Mouse (Mus musculus) MEL (cell line): ENCODE measurements around the gene Napepld. TPM values are rescaled to one million over a fixed set of nuclear protein-coding genes. Genes with fewer than 3 reads are reported as not detected.

ENCODE experiments used
- DNase-seq: peaks from one replicate; pipeline ENCODE4 v3.0.0; 2011; ENCODE audit warnings: low read depth, low spot score
- H3K27ac ChIP-seq: 2 replicates; pipeline ENCODE4 v1.5.1; 2012; ENCODE audit warnings: low read depth, mild to moderate bottlenecking, control low read depth, low read length, moderate library complexity; ENCODE audit not compliant: control insufficient read depth
- H3K27me3 ChIP-seq, 2 experiments: fragments of 150-350 bp in 1 of 2; sonication (generic) in 1 of 2; 2 replicates each; pipeline ENCODE4 v1.6.1; 2012; ENCODE audit warnings: low read length in 2 of 2, mild to moderate bottlenecking in 2 of 2, improper control_type of control experiment in 1 of 2, moderate library complexity in 1 of 2; ENCODE audit not compliant: insufficient read depth in 2 of 2, control insufficient read depth in 1 of 2
- H3K36me3 ChIP-seq, 2 experiments: 2 replicates each; pipeline ENCODE4 v1.6.1; 2012 to 2014; ENCODE audit warnings: low read length in 2 of 2, improper control_type of control experiment in 1 of 2, inconsistent platforms in 1 of 2, mild to moderate bottlenecking in 1 of 2; ENCODE audit not compliant: insufficient read depth in 2 of 2, control insufficient read depth in 1 of 2
- H3K4me1 ChIP-seq, 2 experiments: fragments of 150-350 bp in 1 of 2; sonication (generic) in 1 of 2; 2 replicates each; pipeline ENCODE4 v1.6.1; 2012; ENCODE audit warnings: low read length in 2 of 2, improper control_type of control experiment in 1 of 2, mild to moderate bottlenecking in 1 of 2; ENCODE audit not compliant: insufficient read depth in 2 of 2, control insufficient read depth in 1 of 2
- H3K4me3 ChIP-seq, 2 experiments: fragments of 150-350 bp in 1 of 2; sonication (generic) in 1 of 2; 2 replicates each; pipeline ENCODE4 v1.5.1; 2012; ENCODE audit warnings: low read depth in 2 of 2, low read length in 2 of 2, mild to moderate bottlenecking in 2 of 2, moderate library complexity in 2 of 2, control low read depth in 1 of 2, improper control_type of control experiment in 1 of 2; ENCODE audit not compliant: control insufficient read depth in 1 of 2, insufficient read depth in 1 of 2
- H3K79me2 ChIP-seq: 2 replicates; pipeline ENCODE4 v1.6.1; 2012; ENCODE audit warnings: mild to moderate bottlenecking, low read length, moderate library complexity; ENCODE audit not compliant: control insufficient read depth, poor library complexity, insufficient read depth
- H3K9ac ChIP-seq: 2 replicates; pipeline ENCODE4 v1.6.1; 2012; ENCODE audit warnings: low read depth, mild to moderate bottlenecking, control low read depth, low read length, moderate library complexity; ENCODE audit not compliant: control insufficient read depth, poor library complexity, severe bottlenecking
- H3K9me3 ChIP-seq: fragments of 150-350 bp; sonication (generic); replicated peaks from 2 replicates; pipeline ENCODE4 v1.6.1; 2012; ENCODE audit warnings: mild to moderate bottlenecking, low read length, improper control_type of control experiment, moderate library complexity; ENCODE audit not compliant: insufficient read depth
- BHLHE40 ChIP-seq: IDR thresholded peaks from 2 replicates; pipeline ENCODE4 v1.6.1; 2012; ENCODE audit warnings: low read depth, mild to moderate bottlenecking, inconsistent platforms, low read length, improper control_type of control experiment, borderline replicate concordance
- CHD1 ChIP-seq: IDR thresholded peaks from 2 replicates; pipeline ENCODE4 v1.6.1; 2012; ENCODE audit warnings: low read depth, mild to moderate bottlenecking, inconsistent platforms, low read length, improper control_type of control experiment
- ELF1 ChIP-seq: IDR thresholded peaks from 2 replicates; pipeline ENCODE4 v1.6.1; 2014; ENCODE audit warnings: low read depth, mild to moderate bottlenecking, inconsistent platforms, low read length, improper control_type of control experiment, moderate library complexity
- ETS1 ChIP-seq: IDR thresholded peaks from 2 replicates; pipeline ENCODE4 v1.6.1; 2012; ENCODE audit warnings: low read depth, mild to moderate bottlenecking, inconsistent platforms, low read length, improper control_type of control experiment, moderate library complexity
- GABPA ChIP-seq: IDR thresholded peaks from 2 replicates; pipeline ENCODE4 v1.6.1; 2012; ENCODE audit warnings: low read depth, mild to moderate bottlenecking, inconsistent platforms, low read length, improper control_type of control experiment, moderate library complexity
- KAT2A ChIP-seq: conservative IDR thresholded peaks from 2 replicates; pipeline ENCODE4 v1.6.1; 2012; ENCODE audit warnings: low read depth, low read length, improper control_type of control experiment, inconsistent platforms
- MAFK ChIP-seq: IDR thresholded peaks from 2 replicates; pipeline ENCODE4 v1.6.1; 2011; ENCODE audit warnings: low read depth, mild to moderate bottlenecking, low read length, improper control_type of control experiment, borderline replicate concordance
- MAX ChIP-seq: IDR thresholded peaks from 2 replicates; pipeline ENCODE4 v1.6.1; 2011; ENCODE audit warnings: low read length, improper control_type of control experiment
- MAZ ChIP-seq: IDR thresholded peaks from 2 replicates; pipeline ENCODE4 v1.6.1; 2012; ENCODE audit warnings: low read depth, mild to moderate bottlenecking, inconsistent platforms, low read length, improper control_type of control experiment
- MYB ChIP-seq: IDR thresholded peaks from 2 replicates; pipeline ENCODE4 v1.6.1; 2011; ENCODE audit warnings: mild to moderate bottlenecking, low read depth, low read length, improper control_type of control experiment
- POLR2A ChIP-seq, 2 experiments: IDR thresholded peaks; 2 replicates each; pipeline ENCODE4 v1.6.1; 2011 to 2012; ENCODE audit warnings: low read length in 2 of 2, mild to moderate bottlenecking in 2 of 2, control low read depth in 1 of 2, improper control_type of control experiment in 1 of 2, low read depth in 1 of 2, moderate library complexity in 1 of 2; ENCODE audit not compliant: control insufficient read depth in 1 of 2, insufficient read depth in 1 of 2, poor library complexity in 1 of 2
- POLR2AphosphoS2 ChIP-seq: IDR thresholded peaks from 2 replicates; pipeline ENCODE4 v1.6.1; 2011; ENCODE audit warnings: low read length, improper control_type of control experiment
- SIN3A ChIP-seq: IDR thresholded peaks from 2 replicates; pipeline ENCODE4 v1.6.1; 2012; ENCODE audit warnings: low read length, improper control_type of control experiment, inconsistent platforms
- UBTF ChIP-seq: IDR thresholded peaks from 2 replicates; pipeline ENCODE4 v1.6.1; 2012; ENCODE audit warnings: low read depth, mild to moderate bottlenecking, inconsistent platforms, low read length, improper control_type of control experiment, moderate library complexity, borderline replicate concordance; ENCODE audit not compliant: insufficient read depth
- USF1 ChIP-seq: IDR thresholded peaks from 2 replicates; pipeline ENCODE4 v1.6.1; 2014; ENCODE audit warnings: low read depth, mild to moderate bottlenecking, inconsistent platforms, low read length, improper control_type of control experiment, moderate library complexity
- ZC3H11A ChIP-seq: IDR thresholded peaks from 2 replicates; pipeline ENCODE4 v1.6.1; 2012; ENCODE audit warnings: low read depth, mild to moderate bottlenecking, inconsistent platforms, low read length, improper control_type of control experiment
- ZKSCAN1 ChIP-seq: IDR thresholded peaks from 2 replicates; pipeline ENCODE4 v1.6.1; 2012; ENCODE audit warnings: low read depth, mild to moderate bottlenecking, inconsistent platforms, low read length, improper control_type of control experiment, moderate library complexity
- ZNF384 ChIP-seq: IDR thresholded peaks from 2 replicates; pipeline ENCODE4 v1.6.1; 2012; ENCODE audit warnings: low read depth, mild to moderate bottlenecking, inconsistent platforms, low read length, improper control_type of control experiment
- polyA plus RNA-seq, 2 experiments: library from polyadenylated mRNA; stranded (reverse) in 1 of 2; unstranded in 1 of 2; fragments of >175 nt in 1 of 2; fragments of >200 nt in 1 of 2; gene quantifications; 2 replicates each; pipeline versions ENCODE4 v1.2.1 to v1.2.4; 2012; ENCODE audit warnings: low replicate concordance in 2 of 2, low read depth in 1 of 2; ENCODE audit not compliant: insufficient read length in 2 of 2, insufficient read depth in 1 of 2, missing spikeins in 1 of 2
- total RNA-seq: library from RNA; depleted of rRNA; stranded (reverse); fragments of 300-350 nt; gene quantifications from 2 replicates; pipeline ENCODE4 v1.2.3, GENCODE M21; 2012

The Napepld gene
- total and polyA plus RNA-seq, 3 experiments: 1.5 to 3.0 TPM; not detected in 1

- TF ChIP-seq USF1 (peak; percentile 89), ZNF384 (peak; percentile 96), ELF1 (peak; percentile 89)
These were observed 28.2 kb downstream of the Napepld start (continued) for GRCm38 (mm10) chr5:21672812-21673635.

- Histone ChIP-seq H3K4me3 (no peak overlapping the region), H3K27me3 (no peaks in the 10 kb centered on the region), H3K27ac (no peak overlapping the region), H3K36me3 (peaks cover 0 to 6% of the 10 kb centered on the region in 2 experiments; a peak in 2 of 4 replicates), H3K9me3 (no peaks in the 10 kb centered on the region), H3K4me1 (peaks cover 0 to 3% of the 10 kb centered on the region in 2 experiments; a peak in 1 of 4 replicates), H3K9ac (no peak overlapping the region), H3K79me2 (peaks cover 3% of the 10 kb centered on the region; the same call in 1 of the 2 replicates)
- TF ChIP-seq SIN3A (no peak), ETS1 (no peak), MAFK (no peak), MAZ (no peak), POLR2A (IDR thresholded peaks at IDR 0.05; ENCODE audit: control insufficient read depth in 1 of 2, insufficient read depth in 1 of 2, low read depth in 1 of 2, low read length in 2 of 2, poor library complexity in 1 of 2) (no peak), UBTF (no peak), ELF1 (no peak), BHLHE40 (no peak), CHD1 (no peak), GABPA (no peak), POLR2AphosphoS2 (no peak), ZNF384 (no peak), ZKSCAN1 (no peak)
- DNase-seq: no peak
These were observed 31.9 kb downstream of the Napepld start for GRCm38 (mm10) chr5:21669307-21669706.

GRCm38 (mm10) chr5:21667191-21668137 lies 33.7 kb downstream of the Napepld start:
- H3K27ac ChIP-seq: no peak overlapping the region
- peaks cover 0 to 3% of the 10 kb centered on the region in 2 experiments; a peak in 1 of 4 replicates for H3K4me1 ChIP-seq
- no peaks in the 10 kb centered on the region for H3K9me3 ChIP-seq
- TF ChIP-seq MAX (no peak), ZC3H11A (no peak), USF1 (no peak), MYB (no peak), MAFK (no peak), ZNF384 (no peak), KAT2A (no peak)
- H3K9ac ChIP-seq: no peak overlapping the region
- H3K79me2 ChIP-seq: no peaks in the 10 kb centered on the region
- no peak for DNase-seq
- H3K36me3 ChIP-seq: peaks cover 0 to 6% of the 10 kb centered on the region in 2 experiments; a peak in 3 of 4 replicates
- no peaks in the 10 kb centered on the region for H3K27me3 ChIP-seq
- H3K4me3 ChIP-seq: no peak overlapping the region
